Mouse (Mus musculus): Measurements from ENCODE around the gene Ms4a10. TPM values are rescaled to one million over a fixed set of nuclear protein-coding genes. Genes with fewer than 3 reads are reported as not detected.

Ms4a10 gene
- total and polyA plus RNA-seq, 2 experiments from 2014 or later = not detected

- DNase-seq (ENCODE audit: low spot score) (peak; percentile 76), ATAC-seq (peak; percentile 65)
- H3K36me3 ChIP-seq (ENCODE audit: insufficient read depth, low read length) = no peaks in the 10 kb centered on the region
- H3K9me3 ChIP-seq (ENCODE audit: low read length) = no peaks in the 10 kb centered on the region
- H3K4me3 ChIP-seq (ENCODE audit: low read length) = no peak overlapping the region
- H3K27me3 ChIP-seq (ENCODE audit: insufficient read depth, low read length) = no peaks in the 10 kb centered on the region
- 11% methylated on average over 18 of the region's 18 CpGs for WGBS
- peak overlapping the region; percentile 33 for H3K4me2 ChIP-seq (ENCODE audit: low read depth, low read length)
- peak; percentile 81 for TF ChIP-seq CTCF (IDR thresholded peaks at IDR 0.05; ENCODE audit: low read depth)
- H3K4me1 ChIP-seq (ENCODE audit: insufficient read depth, low read length) = no peaks in the 10 kb centered on the region
- no peak overlapping the region for H3K27ac ChIP-seq
- no peak overlapping the region for H3K9ac ChIP-seq (replicated peaks; ENCODE audit: low read length)
Measured at GRCm38 (mm10) chr19:10979184-10980168, 5.0 kb upstream of the Ms4a10 start.

- no peaks in the 10 kb centered on the region for H3K27me3 ChIP-seq (ENCODE audit: insufficient read depth, low read length)
- ATAC-seq (no peak), DNase-seq (ENCODE audit: low spot score) (no peak)
- peak; percentile 39 for TF ChIP-seq CTCF (IDR thresholded peaks at IDR 0.05; ENCODE audit: low read depth)
- no peak overlapping the region for H3K4me3 ChIP-seq (ENCODE audit: low read length)
- WGBS = 54% methylated on average over 4 of the region's 4 CpGs
- H3K4me1 ChIP-seq (ENCODE audit: insufficient read depth, low read length) = no peaks in the 10 kb centered on the region
- H3K9ac ChIP-seq (replicated peaks; ENCODE audit: low read length) = no peak overlapping the region
- no peaks in the 10 kb centered on the region for H3K36me3 ChIP-seq (ENCODE audit: insufficient read depth, low read length)
- H3K4me2 ChIP-seq (ENCODE audit: low read depth, low read length) = no peak overlapping the region
- H3K27ac ChIP-seq = no peak overlapping the region
- 0 out of 2 replicates have a peak, but pooled peaks cover 3% of the 10 kb centered on the region for H3K9me3 ChIP-seq (ENCODE audit: low read length)
Measured at GRCm38 (mm10) chr19:10976318-10976717, 1.8 kb upstream of the Ms4a10 start.

- Histone ChIP-seq H3K4me1 (ENCODE audit: insufficient read depth, low read length) (no peaks in the 10 kb centered on the region), H3K4me2 (ENCODE audit: low read depth, low read length) (no peak overlapping the region), H3K27ac (no peak overlapping the region), H3K36me3 (ENCODE audit: insufficient read depth, low read length) (no peaks in the 10 kb centered on the region), H3K9me3 (ENCODE audit: low read length) (0 out of 2 replicates have a peak, but pooled peaks cover 3% of the 10 kb centered on the region), H3K4me3 (ENCODE audit: low read length) (no peak overlapping the region), H3K27me3 (ENCODE audit: insufficient read depth, low read length) (no peaks in the 10 kb centered on the region), H3K9ac (replicated peaks; ENCODE audit: low read length) (no peak overlapping the region)
- WGBS = 80% methylated on average over 2 of the region's 2 CpGs
- no peak for ATAC-seq
- no peak for DNase-seq (ENCODE audit: low spot score)
- TF ChIP-seq CTCF (IDR thresholded peaks at IDR 0.05; ENCODE audit: low read depth) = no peak
Measured at GRCm38 (mm10) chr19:10975187-10975586, 717 bp upstream of the Ms4a10 start.

GRCm38 (mm10) chr19:10973187-10973586 is 1.3 kb downstream of the Ms4a10 start:
- Histone ChIP-seq H3K36me3 (ENCODE audit: insufficient read depth, low read length) (no peaks in the 10 kb centered on the region), H3K4me1 (ENCODE audit: insufficient read depth, low read length) (no peaks in the 10 kb centered on the region), H3K4me2 (ENCODE audit: low read depth, low read length) (no peak overlapping the region), H3K9ac (replicated peaks; ENCODE audit: low read length) (no peak overlapping the region), H3K27ac (no peak overlapping the region), H3K27me3 (ENCODE audit: insufficient read depth, low read length) (no peaks in the 10 kb centered on the region), H3K9me3 (ENCODE audit: low read length) (0 out of 2 replicates have a peak, but pooled peaks cover 3% of the 10 kb centered on the region), H3K4me3 (ENCODE audit: low read length) (no peak overlapping the region)
- no peak for TF ChIP-seq CTCF (IDR thresholded peaks at IDR 0.05; ENCODE audit: low read depth)
- DNase-seq (ENCODE audit: low spot score) (no peak), ATAC-seq (peak; percentile 33; the same call in 1 of the 2 replicates)
- 68% methylated on average over 2 of the region's 2 CpGs for WGBS

GRCm38 (mm10) chr19:10972660-10973059 is 1.8 kb downstream of the Ms4a10 start:
- ATAC-seq = no peak
- H3K4me1 ChIP-seq (ENCODE audit: insufficient read depth, low read length) = no peaks in the 10 kb centered on the region
- H3K4me2 ChIP-seq (ENCODE audit: low read depth, low read length) = no peak overlapping the region
- no peak overlapping the region for H3K27ac ChIP-seq
- H3K4me3 ChIP-seq (ENCODE audit: low read length) = no peak overlapping the region
- no peaks in the 10 kb centered on the region for H3K36me3 ChIP-seq (ENCODE audit: insufficient read depth, low read length)
- no peak for TF ChIP-seq CTCF (IDR thresholded peaks at IDR 0.05; ENCODE audit: low read depth)
- H3K9ac ChIP-seq (replicated peaks; ENCODE audit: low read length) = no peak overlapping the region
- 37% methylated on average over 3 of the region's 3 CpGs for WGBS
- H3K27me3 ChIP-seq (ENCODE audit: insufficient read depth, low read length) = no peaks in the 10 kb centered on the region
- no peak for DNase-seq (ENCODE audit: low spot score)
- H3K9me3 ChIP-seq (ENCODE audit: low read length) = 0 out of 2 replicates have a peak, but pooled peaks cover 3% of the 10 kb centered on the region

GRCm38 (mm10) chr19:10970457-10970856 is 4.0 kb downstream of the Ms4a10 start:
- no peaks in the 10 kb centered on the region for H3K4me1 ChIP-seq (ENCODE audit: insufficient read depth, low read length)
- DNase-seq (ENCODE audit: low spot score) = no peak
- no peak overlapping the region for H3K9ac ChIP-seq (replicated peaks; ENCODE audit: low read length)
- H3K4me3 ChIP-seq (ENCODE audit: low read length) = no peak overlapping the region
- no peak for ATAC-seq
- no peak overlapping the region for H3K4me2 ChIP-seq (ENCODE audit: low read depth, low read length)
- 81% methylated on average over 3 of the region's 3 CpGs for WGBS
- no peaks in the 10 kb centered on the region for H3K27me3 ChIP-seq (ENCODE audit: insufficient read depth, low read length)
- H3K9me3 ChIP-seq (ENCODE audit: low read length) = 0 out of 2 replicates have a peak, but pooled peaks cover 3% of the 10 kb centered on the region
- no peak for TF ChIP-seq CTCF (IDR thresholded peaks at IDR 0.05; ENCODE audit: low read depth)
- H3K27ac ChIP-seq = no peak overlapping the region
- no peaks in the 10 kb centered on the region for H3K36me3 ChIP-seq (ENCODE audit: insufficient read depth, low read length)
